In genomic region chr16:9285921-9286320, GRCm38 (mm10) we compare ENCODE assay signal across 12 mouse cellular contexts.
"Had no signal": no experiment of that assay in that cellular context is flagged by ENCODE, and none has a peak within 500 bp of the region (broad histone marks: within the 10 kb centered on the region; RNA-seq: fewer than 3 reads in every experiment).

No protein-coding gene starts in this region.

- DNase-seq: cerebellum, postnatal 10 days; cerebellum, postnatal 14 days; cerebellum, postnatal 25 days; cerebellum, postnatal 36 days; embryo, embryonic 11 days; gastrocnemius, adult 2 months; gastrocnemius, postnatal 10 days; gastrocnemius, postnatal 14 days; gastrocnemius, postnatal 25 days; gastrocnemius, postnatal 36 days; heart, adult 18-20 months; heart, adult 2 months had no signal
